Mouse (Mus musculus) stomach, postnatal 0 days (tissue): Measurements from ENCODE around the gene Gsn. TPM values are rescaled to one million over a fixed set of nuclear protein-coding genes. Genes with fewer than 3 reads are reported as not detected.
A peak's percentile ranks its signal among the peaks of the same experiment; 100 is the strongest.

Source experiments
- ATAC-seq: fragments of 200-750 bp; cut with Nextera tagmentation; 2 replicates; pipeline ENCODE4 v1.8.0; 2017; ENCODE audit not compliant: low FRiP score, low TSS enrichment
- DNase-seq: peaks from one replicate; pipeline ENCODE4 v3.0.0-alpha.2; 2016; ENCODE audit warnings: low spot score
- H3K27ac ChIP-seq: fragments of 300-500 bp; sonication (generic); replicated peaks from 2 replicates; pipeline ENCODE4 v1.5.1; 2014; ENCODE audit warnings: mild to moderate bottlenecking, control low read depth
- H3K27me3 ChIP-seq: fragments of 300-500 bp; sonication (generic); 2 replicates; pipeline ENCODE4 v1.6.1; 2014; ENCODE audit warnings: low read length; ENCODE audit not compliant: control insufficient read depth, insufficient read depth
- H3K36me3 ChIP-seq: fragments of 300-500 bp; sonication (generic); 2 replicates; pipeline ENCODE4 v1.6.1; 2014; ENCODE audit warnings: low read length, mixed read lengths; ENCODE audit not compliant: control insufficient read depth, insufficient read depth
- H3K4me1 ChIP-seq: fragments of 300-500 bp; sonication (generic); replicated peaks from 2 replicates; pipeline ENCODE4 v1.6.1; 2014; ENCODE audit warnings: antibody characterized with exemption; ENCODE audit not compliant: control insufficient read depth, insufficient read depth
- H3K4me2 ChIP-seq: fragments of 300-500 bp; sonication (generic); replicated peaks from 2 replicates; pipeline ENCODE4 v1.6.1; 2014; ENCODE audit warnings: low read depth, mild to moderate bottlenecking, control low read depth, moderate library complexity
- H3K4me3 ChIP-seq: fragments of 300-500 bp; sonication (generic); 2 replicates; pipeline ENCODE4 v1.5.1; 2014; ENCODE audit warnings: low read depth, low read length, control low read depth
- H3K9ac ChIP-seq: fragments of 300-500 bp; sonication (generic); 2 replicates; pipeline ENCODE4 v1.6.1; 2014; ENCODE audit warnings: mild to moderate bottlenecking, low read length, control low read depth, mixed read lengths
- H3K9me3 ChIP-seq: fragments of 300-500 bp; sonication (generic); 2 replicates; pipeline ENCODE4 v1.6.1; 2016; ENCODE audit warnings: low read length; ENCODE audit not compliant: control insufficient read depth
- CTCF ChIP-seq: IDR thresholded peaks from 2 replicates; pipeline ENCODE4 v1.5.1; 2016; ENCODE audit warnings: antibody characterized with exemption, low read depth, mild to moderate bottlenecking, moderate library complexity
- EP300 ChIP-seq: optimal IDR thresholded peaks from 2 replicates; pipeline ENCODE3; 2016; ENCODE audit warnings: antibody characterized with exemption
- WGBS: fragments of 180-500 bp; shearing (Covaris S2); extraction: QIAGEN DNeasy Blood & Tissue Kit; methylation state at CpG from one replicate; pipeline ENCODE4 v1.1.7; 2014; 5-methylcytosine and 5-hydroxymethylcytosine counted together
- polyA plus RNA-seq: library from polyadenylated mRNA; unstranded; fragments of >200 nt; fragmentation: Nextera tagmentation; extraction: Ambion mirVana; gene quantifications from 2 replicates; pipeline ENCODE4 v1.2.1, GENCODE M21; 2015

The Gsn gene
- polyA plus RNA-seq, 1 experiment from 2014 or later = 398 TPM

DNA sequence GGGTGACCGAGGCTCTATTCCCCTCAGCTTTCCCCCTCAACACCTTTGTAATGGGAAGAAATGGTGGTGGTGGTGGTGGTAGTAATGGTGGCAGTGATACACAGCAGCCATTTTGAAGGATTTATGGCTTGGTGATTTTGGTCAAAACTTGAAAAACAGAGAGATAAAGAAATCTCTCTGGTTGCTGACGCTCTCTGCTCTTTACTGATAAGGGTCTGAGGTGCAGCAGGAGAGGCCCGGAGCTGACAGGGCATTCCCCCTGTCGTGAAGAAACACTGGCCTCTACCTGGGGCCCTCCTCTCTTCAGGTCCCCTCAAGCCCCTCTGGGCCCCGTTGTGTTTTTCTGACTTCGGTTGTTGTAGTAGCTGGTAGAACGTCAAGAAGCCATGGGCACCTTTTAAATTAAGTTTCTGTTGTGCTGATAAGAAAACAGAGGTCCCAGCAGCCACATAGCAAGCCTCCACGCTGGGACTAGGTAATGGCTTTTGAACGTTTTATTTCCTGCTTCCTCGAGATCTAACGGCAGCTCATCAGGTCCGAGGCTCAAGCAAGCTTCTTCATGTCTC is 42.8 kb upstream of the Gsn start:
- Histone ChIP-seq H3K27ac (no peak overlapping the region), H3K4me2 (no peak overlapping the region), H3K36me3 (no peaks in the 10 kb centered on the region), H3K4me3 (no peak overlapping the region), H3K4me1 (no peaks in the 10 kb centered on the region), H3K9ac (no peak overlapping the region), H3K27me3 (no peaks in the 10 kb centered on the region), H3K9me3 (no peaks in the 10 kb centered on the region)
- DNase-seq = no peak
- no peak for ATAC-seq
- TF ChIP-seq EP300 (no peak), CTCF (no peak)
- WGBS = 68% methylated on average over 12 of the region's 12 CpGs

DNA sequence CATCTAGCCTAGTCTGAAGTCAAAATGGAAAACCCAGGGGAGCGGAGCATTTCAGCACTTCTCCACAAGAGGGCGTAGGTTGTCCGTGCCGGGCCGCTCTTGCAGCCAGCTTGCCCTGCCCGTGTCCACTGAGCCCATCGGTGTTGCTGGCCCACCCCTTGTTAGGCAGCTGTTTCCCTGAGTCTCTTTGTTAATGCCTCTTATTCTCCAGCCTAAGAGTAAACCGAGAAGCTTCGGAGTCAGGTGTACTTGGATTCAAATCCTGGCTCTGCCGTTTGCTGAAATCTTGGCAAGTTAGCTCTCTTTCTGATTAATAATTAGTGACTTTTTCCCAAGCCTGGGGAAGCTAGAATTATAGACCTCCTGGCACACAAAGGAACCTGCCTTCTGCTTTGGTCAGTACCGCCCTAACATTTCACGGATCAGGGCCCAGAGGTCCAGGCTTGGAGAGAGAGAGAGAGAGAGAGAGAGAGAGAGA is 41.3 kb upstream of the Gsn start:
- TF ChIP-seq CTCF (peak; percentile 98), EP300 (no peak)
- 6% methylated on average over 12 of the region's 12 CpGs for WGBS
- H3K4me3 ChIP-seq = no peak overlapping the region

DNA sequence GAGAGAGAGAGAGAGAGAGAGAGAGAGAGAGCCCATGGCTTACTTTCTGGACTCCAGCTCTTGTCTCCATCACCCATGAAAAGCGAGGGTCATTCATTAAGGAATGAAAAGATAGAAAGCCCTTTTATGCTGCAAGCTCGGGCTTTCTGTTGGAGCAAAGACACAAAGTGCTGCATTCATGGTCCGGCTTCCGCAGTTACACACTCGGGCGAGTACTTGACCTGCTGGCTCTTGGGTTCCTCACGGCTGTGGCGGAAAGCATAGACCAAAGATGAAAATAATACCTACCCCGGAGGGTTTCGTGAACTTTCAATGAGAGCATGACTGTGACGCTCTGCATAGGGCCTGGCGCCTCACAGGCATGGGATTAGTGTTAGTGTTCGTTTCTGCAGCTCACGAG is 40.8 kb upstream of the Gsn start:
- H3K27ac ChIP-seq = no peak overlapping the region
- no peak overlapping the region for H3K4me2 ChIP-seq
- H3K27me3 ChIP-seq = no peaks in the 10 kb centered on the region
- no peak overlapping the region for H3K4me3 ChIP-seq
- H3K9me3 ChIP-seq = no peaks in the 10 kb centered on the region
- H3K9ac ChIP-seq = no peak overlapping the region
- no peaks in the 10 kb centered on the region for H3K36me3 ChIP-seq
- 74% methylated on average over 14 of the region's 14 CpGs for WGBS
- TF ChIP-seq EP300 (no peak), CTCF (no peak)
- DNase-seq (peak; percentile 14), ATAC-seq (no peak)
- H3K4me1 ChIP-seq = no peaks in the 10 kb centered on the region

More for the DNA sequence above, 41.3 kb upstream of the Gsn start:
- H3K9me3 ChIP-seq = no peaks in the 10 kb centered on the region
- H3K9ac ChIP-seq = peak overlapping the region; percentile 31; the same call in 1 of the 2 replicates
- no peaks in the 10 kb centered on the region for H3K27me3 ChIP-seq
- H3K4me1 ChIP-seq = no peaks in the 10 kb centered on the region
- H3K4me2 ChIP-seq = peak overlapping the region; percentile 47
- ATAC-seq (peak; percentile 56), DNase-seq (peak; percentile 91)
- no peaks in the 10 kb centered on the region for H3K36me3 ChIP-seq
- H3K27ac ChIP-seq = no peak overlapping the region; the same call in 1 of the 2 replicates

DNA sequence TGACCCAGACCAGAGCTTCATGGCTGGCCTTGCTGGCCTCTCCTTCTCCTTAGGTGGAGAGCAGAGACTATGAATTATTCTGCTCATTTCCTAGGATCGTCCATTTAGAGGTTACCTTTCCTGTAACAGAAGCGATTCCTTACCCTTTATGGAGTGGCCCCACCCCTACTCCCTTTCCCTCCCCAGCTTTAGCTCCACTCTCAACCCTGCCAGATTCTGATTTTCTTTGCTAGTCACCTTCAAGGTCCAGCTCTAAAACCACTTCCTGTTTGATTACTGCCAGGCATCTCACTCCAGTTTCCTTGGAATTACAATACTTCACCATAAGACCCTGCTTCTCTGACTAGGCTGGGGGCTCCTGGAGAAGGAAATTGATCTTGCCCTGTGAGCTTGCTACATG is 39.5 kb upstream of the Gsn start:
- DNase-seq = no peak
- Histone ChIP-seq H3K9ac (no peak overlapping the region), H3K4me3 (no peak overlapping the region), H3K9me3 (no peaks in the 10 kb centered on the region), H3K27me3 (no peaks in the 10 kb centered on the region), H3K4me1 (no peaks in the 10 kb centered on the region), H3K4me2 (no peak overlapping the region), H3K27ac (no peak overlapping the region), H3K36me3 (no peaks in the 10 kb centered on the region)
- WGBS = 78% methylated on average over 2 of the region's 2 CpGs
- TF ChIP-seq CTCF (no peak), EP300 (no peak)
- ATAC-seq = no peak

DNA sequence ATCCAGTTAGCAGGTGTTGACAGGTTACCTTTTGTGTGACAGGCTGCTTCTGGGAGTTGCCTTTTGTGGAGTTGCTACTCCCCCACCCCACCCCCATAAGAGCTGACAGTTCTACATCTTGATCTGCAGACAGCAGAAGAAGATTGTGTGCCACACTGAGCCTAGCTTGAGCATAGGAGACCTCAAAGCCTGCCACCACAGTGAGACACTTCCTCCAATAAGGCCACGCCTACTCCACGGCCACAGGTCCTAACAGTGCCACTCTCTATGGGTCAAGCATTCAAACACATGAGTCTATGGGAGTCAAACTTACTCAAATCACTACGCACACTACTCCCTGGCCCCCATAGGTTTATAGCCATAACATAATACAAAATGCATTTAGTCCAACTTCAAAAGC is 37.4 kb upstream of the Gsn start:
- no peak for DNase-seq
- Histone ChIP-seq H3K36me3 (no peaks in the 10 kb centered on the region), H3K9ac (no peak overlapping the region), H3K4me1 (no peaks in the 10 kb centered on the region), H3K4me2 (no peak overlapping the region), H3K27ac (no peak overlapping the region), H3K4me3 (no peak overlapping the region), H3K27me3 (no peaks in the 10 kb centered on the region), H3K9me3 (no peaks in the 10 kb centered on the region)
- 86% methylated on average over 3 of the region's 3 CpGs for WGBS
- no peak for ATAC-seq
- no peak for TF ChIP-seq CTCF
- no peak for TF ChIP-seq EP300

DNA sequence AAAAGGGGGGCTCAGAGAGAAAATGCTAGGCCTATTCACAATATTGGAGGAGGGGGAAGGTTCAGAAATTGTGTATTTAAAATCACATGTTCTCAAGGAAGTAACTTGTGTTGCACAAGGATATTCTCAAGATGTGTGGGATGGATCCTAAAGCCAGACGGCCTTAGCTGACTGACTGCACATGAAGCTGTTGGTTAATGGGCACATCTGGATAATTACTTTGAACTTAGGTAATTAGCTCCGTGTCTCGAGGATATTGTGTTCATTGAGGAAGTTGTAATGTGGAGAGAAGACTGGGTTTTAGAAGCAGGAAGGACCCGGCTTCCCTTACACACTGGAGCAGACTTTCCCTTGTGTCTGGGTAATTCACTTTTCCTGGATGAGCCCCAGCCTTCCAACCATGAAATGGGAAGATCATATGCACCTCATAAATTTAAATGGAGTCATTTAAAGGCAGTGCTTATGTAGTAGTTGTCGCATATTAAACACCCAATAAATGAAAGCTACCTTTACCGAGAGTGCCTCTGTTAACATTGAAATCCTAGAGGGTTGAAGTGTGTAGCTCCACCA is 33.3 kb upstream of the Gsn start:
- WGBS = 67% methylated on average over 6 of the region's 6 CpGs
- Histone ChIP-seq H3K36me3 (no peaks in the 10 kb centered on the region), H3K9ac (no peak overlapping the region), H3K27ac (no peak overlapping the region), H3K27me3 (no peaks in the 10 kb centered on the region), H3K9me3 (no peaks in the 10 kb centered on the region), H3K4me2 (no peak overlapping the region), H3K4me1 (no peaks in the 10 kb centered on the region), H3K4me3 (no peak overlapping the region)
- DNase-seq (no peak), ATAC-seq (no peak)
- TF ChIP-seq EP300 = no peak
- TF ChIP-seq CTCF = no peak
